14 mouse cellular contexts compared by ENCODE assay signal in genomic region chr13:95635301-95635700, GRCm38 (mm10).
"Had no signal": no experiment of that assay in that cellular context is flagged by ENCODE, and none has a peak within 500 bp of the region (broad histone marks: within the 10 kb centered on the region; RNA-seq: fewer than 3 reads in every experiment).

No protein-coding gene starts in this region.

- DNase-seq: kidney, postnatal 25 days; layer of hippocampus, adult 9-11 months; lung, adult 2 months; lung, postnatal 14 days; lung, postnatal 4 days; midbrain, embryonic 14.5 days; thymus, adult 18-20 months; thymus, postnatal 36 days had no signal

- H3K4me2 ChIP-seq: limb, embryonic 13.5 days; liver, embryonic 15.5 days; midbrain, embryonic 11.5 days had no signal

- H3K9ac ChIP-seq: limb, embryonic 13.5 days; liver, embryonic 15.5 days had no signal

- H3K27me3 ChIP-seq: limb, embryonic 13.5 days; liver, embryonic 15.5 days had no signal

- H3K27ac ChIP-seq: kidney, postnatal 0 days; layer of hippocampus, adult 2 months; limb, embryonic 10.5 days; limb, embryonic 13.5 days; liver, embryonic 15.5 days had no signal

- H3K4me3 ChIP-seq: layer of hippocampus, adult 2 months; limb, embryonic 10.5 days; limb, embryonic 13.5 days; liver, embryonic 15.5 days had no signal

- H3K9me3 ChIP-seq: limb, embryonic 10.5 days; limb, embryonic 13.5 days; liver, embryonic 15.5 days had no signal
